Mouse (Mus musculus) kidney, postnatal 10 days (tissue): Measurements from ENCODE around the gene Gnb2.

Experiments used
- DNase-seq: peaks from one replicate; pipeline ENCODE4 v3.0.0; 2021; ENCODE audit warnings: mixed read lengths

The Gnb2 gene

GRCm38 (mm10) chr5:137533117-137533827 is at the start of gene Gnb2, which contains the start of gene Epo:
Gnb2 (minus strand) TSS chr5:137533510.
Epo (minus strand) TSS chr5:137533242.
- DNase-seq, result peak; percentile 100

GRCm38 (mm10) chr5:137582702-137583101 is 49.4 kb upstream of the Gnb2 start:
- DNase-seq, result no peak

- DNase-seq, result no peak
Observed at GRCm38 (mm10) chr5:137580246-137580645, 46.9 kb upstream of the Gnb2 start.

- peak; percentile 55 for DNase-seq
Observed at GRCm38 (mm10) chr5:137574470-137574901, 41.2 kb upstream of the Gnb2 start.

GRCm38 (mm10) chr5:137570691-137571586 is 37.6 kb upstream of the Gnb2 start:
- DNase-seq, result no peak

GRCm38 (mm10) chr5:137570181-137570580 is 36.9 kb upstream of the Gnb2 start:
- DNase-seq, result no peak

GRCm38 (mm10) chr5:137569665-137570064 is 36.4 kb upstream of the Gnb2 start, which contains the start of gene Tfr2:
Tfr2 (plus strand) TSS chr5:137569840.
- DNase-seq, result peak; percentile 54

GRCm38 (mm10) chr5:137569031-137569430 is 35.7 kb upstream of the Gnb2 start:
- no peak for DNase-seq

GRCm38 (mm10) chr5:137568223-137568798 is 35.0 kb upstream of the Gnb2 start:
- DNase-seq, result no peak

GRCm38 (mm10) chr5:137566416-137566815 is 33.1 kb upstream of the Gnb2 start:
- DNase-seq, result no peak

- no peak for DNase-seq
Observed at GRCm38 (mm10) chr5:137565744-137566143, 32.4 kb upstream of the Gnb2 start.

- DNase-seq, result no peak
Observed at GRCm38 (mm10) chr5:137562965-137563364, 29.7 kb upstream of the Gnb2 start.

GRCm38 (mm10) chr5:137561556-137561955 is 28.2 kb upstream of the Gnb2 start:
- DNase-seq, result no peak

GRCm38 (mm10) chr5:137553898-137554297 is 20.6 kb upstream of the Gnb2 start:
- no peak for DNase-seq

- peak; percentile 88 for DNase-seq
Observed at GRCm38 (mm10) chr5:137553411-137553837, 20.1 kb upstream of the Gnb2 start, which contains the start of gene Actl6b. Actl6b (plus strand) TSS chr5:137553517.

- no peak for DNase-seq
Observed at GRCm38 (mm10) chr5:137553000-137553399, 19.7 kb upstream of the Gnb2 start.

- no peak for DNase-seq
Observed at GRCm38 (mm10) chr5:137551119-137551518, 17.8 kb upstream of the Gnb2 start.

- DNase-seq, result no peak
Observed at GRCm38 (mm10) chr5:137549840-137550239, 16.5 kb upstream of the Gnb2 start.

GRCm38 (mm10) chr5:137545596-137545995 is 12.3 kb upstream of the Gnb2 start:
- no peak for DNase-seq

- DNase-seq, result no peak
Observed at GRCm38 (mm10) chr5:137544926-137545325, 11.6 kb upstream of the Gnb2 start.

- DNase-seq, result peak; percentile 5
Observed at GRCm38 (mm10) chr5:137541768-137542540, 8.6 kb upstream of the Gnb2 start.

GRCm38 (mm10) chr5:137540991-137541390 is 7.7 kb upstream of the Gnb2 start:
- peak; percentile 1 for DNase-seq
